8 mouse cellular contexts compared by ENCODE assay signal in the genomic region with DNA sequence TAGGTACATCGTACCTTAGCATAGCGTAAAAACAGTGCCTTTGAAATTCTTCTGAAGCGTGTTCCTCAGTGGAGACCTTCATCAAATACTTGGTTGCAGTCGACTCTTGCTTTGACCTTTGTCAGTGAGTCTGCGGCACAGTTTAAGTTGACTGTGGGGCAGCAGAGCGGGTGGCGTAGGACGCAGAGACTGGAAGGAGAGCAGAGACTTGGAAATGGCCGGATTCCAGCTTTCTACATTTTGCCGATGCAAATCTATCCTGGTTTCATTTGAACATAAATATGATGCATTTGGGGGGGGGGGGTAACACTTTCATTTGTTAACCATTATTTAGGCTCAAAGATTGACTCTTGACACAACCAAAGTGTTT. TPM values are rescaled to one million over a fixed set of nuclear protein-coding genes. Genes with fewer than 3 reads are reported as not detected.
DNase-seq lines count a peak whose midpoint lies in the region; ATAC-seq and TF ChIP-seq lines count a peak whose summit lies in the region.

No protein-coding gene starts in this region.

- H3K36me3 ChIP-seq in embryonic facial prominence, embryonic 14.5 days (ENCODE audit: control insufficient read depth, insufficient read depth, low read length) = no peaks in the 10 kb centered on the region
- H3K36me3 ChIP-seq in hindbrain, embryonic 10.5 days = peaks cover under 1% of the 10 kb centered on the region; the same call in 1 of the 2 replicates
- H3K36me3 ChIP-seq in midbrain, embryonic 15.5 days (replicated peaks) = no peaks in the 10 kb centered on the region

- WGBS in embryonic facial prominence, embryonic 14.5 days = 8% methylated on average over 10 of the region's 10 CpGs
- 10% methylated on average over 10 of the region's 10 CpGs for WGBS in hindbrain, embryonic 10.5 days
- 4% methylated on average over 10 of the region's 10 CpGs for WGBS in midbrain, embryonic 15.5 days

- peak overlapping the region; percentile 83 for H3K4me2 ChIP-seq in embryonic facial prominence, embryonic 14.5 days (ENCODE audit: low read depth, low read length)
- H3K4me2 ChIP-seq in midbrain, embryonic 15.5 days = peak overlapping the region; percentile 83

- TF ChIP-seq CTCF in layer of hippocampus, adult 2 months (conservative IDR thresholded peaks at IDR 0.05) = no peak

- H3K27ac ChIP-seq in layer of hippocampus, adult 2 months = peak overlapping the region; percentile 94
- H3K27ac ChIP-seq in embryonic facial prominence, embryonic 14.5 days (replicated peaks; ENCODE audit: low read depth, low read length) = no peak overlapping the region
- peak overlapping the region; percentile 94 for H3K27ac ChIP-seq in hindbrain, embryonic 10.5 days
- peak overlapping the region; percentile 83; the same call in 1 of the 2 replicates for H3K27ac ChIP-seq in midbrain, embryonic 15.5 days

- H3K9me3 ChIP-seq in embryonic facial prominence, embryonic 14.5 days (ENCODE audit: control insufficient read depth, low read length) = peaks cover 9% of the 10 kb centered on the region; the same call in 1 of the 2 replicates
- peaks cover 7% of the 10 kb centered on the region for H3K9me3 ChIP-seq in hindbrain, embryonic 10.5 days
- H3K9me3 ChIP-seq in midbrain, embryonic 15.5 days = no peaks in the 10 kb centered on the region

- H3K27me3 ChIP-seq in embryonic facial prominence, embryonic 14.5 days (replicated peaks; ENCODE audit: control insufficient read depth, insufficient read depth, low read length) = no peaks in the 10 kb centered on the region
- H3K27me3 ChIP-seq in hindbrain, embryonic 10.5 days (ENCODE audit: insufficient read depth, poor library complexity, severe bottlenecking) = peaks cover 14% of the 10 kb centered on the region
- no peaks in the 10 kb centered on the region for H3K27me3 ChIP-seq in midbrain, embryonic 15.5 days (replicated peaks)

- no peak for ATAC-seq in embryonic facial prominence, embryonic 14.5 days (ENCODE audit: low read depth)
- ATAC-seq in midbrain, embryonic 15.5 days (replicated peaks) = peak; percentile 2; the same call in 1 of the 2 replicates
- ATAC-seq in activated CD4-positive, CD25-positive, alpha-beta regulatory T cell, adult 4 months = no peak

- peak overlapping the region; percentile 74 for H3K4me3 ChIP-seq in layer of hippocampus, adult 2 months
- peak overlapping the region; percentile 78 for H3K4me3 ChIP-seq in embryonic facial prominence, embryonic 14.5 days (ENCODE audit: low read depth, low read length)
- peak overlapping the region; percentile 88 for H3K4me3 ChIP-seq in hindbrain, embryonic 10.5 days
- H3K4me3 ChIP-seq in midbrain, embryonic 15.5 days = peak overlapping the region; percentile 96

- DNase-seq in layer of hippocampus, adult 2 months (ENCODE audit: low spot score in 2 of 2) = no peak
- DNase-seq in layer of hippocampus, adult 8-10 months (ENCODE audit: low spot score in 2 of 2) = no peak
- DNase-seq in embryonic facial prominence, embryonic 14.5 days (ENCODE audit: low spot score) = peak; percentile 27
- DNase-seq in hindbrain, embryonic 10.5 days (ENCODE audit: low spot score) = no peak
- DNase-seq in thymus, postnatal 0 days (ENCODE audit: low spot score) = no peak
- DNase-seq in frontal cortex, postnatal 36 days (ENCODE audit: low spot score in 2 of 2) = no peak

- H3K9ac ChIP-seq in embryonic facial prominence, embryonic 14.5 days (ENCODE audit: low read depth, low read length) = peak overlapping the region; percentile 82
- peak overlapping the region; percentile 88 for H3K9ac ChIP-seq in midbrain, embryonic 15.5 days

- H3K4me1 ChIP-seq in embryonic facial prominence, embryonic 14.5 days (ENCODE audit: control insufficient read depth, insufficient read depth, low read length) = peaks cover 2% of the 10 kb centered on the region; the same call in 1 of the 2 replicates
- H3K4me1 ChIP-seq in hindbrain, embryonic 10.5 days (replicated peaks) = peaks cover 19% of the 10 kb centered on the region
- peaks cover 20% of the 10 kb centered on the region for H3K4me1 ChIP-seq in midbrain, embryonic 15.5 days

RNA-seq across cellular contexts. Expression of a gene that starts 15.1 kb away (rescaled TPM):
- total RNA-seq in layer of hippocampus, adult 2 months (2021) = 10 to 100 TPM; 78.2 to 87.5 TPM
- 10 to 100 TPM; 78.0 to 95.5 (median 87.4) TPM for total RNA-seq in layer of hippocampus, adult 8-10 months (2022)
- 13.0 and 15.3 TPM in 2 replicates for polyA plus RNA-seq in embryonic facial prominence, embryonic 14.5 days (2014; fragmentation: Nextera tagmentation; extraction: Ambion mirVana)
- 4.1 and 4.9 TPM in 2 replicates for polyA plus RNA-seq in hindbrain, embryonic 10.5 days (2016; fragmentation: Nextera tagmentation; extraction: Ambion mirVana)
- polyA plus RNA-seq in midbrain, embryonic 15.5 days (2015; fragmentation: Nextera tagmentation; extraction: Ambion mirVana) = 12.7 and 13.7 TPM in 2 replicates
- not detected for polyA plus RNA-seq in activated CD4-positive, CD25-positive, alpha-beta regulatory T cell, adult 4 months (2017; shearing (Covaris generic))
- polyA plus RNA-seq in thymus, postnatal 0 days (2015; fragmentation: Nextera tagmentation; extraction: Ambion mirVana) = 30.4 and 32.5 TPM in 2 replicates

RNA-seq across cellular contexts. Expression of a gene that starts 30.7 kb away (rescaled TPM):
- total RNA-seq in layer of hippocampus, adult 2 months (2021) = under 1 TPM; 0.10 to 0.18 TPM
- total RNA-seq in layer of hippocampus, adult 8-10 months (2022) = under 1 TPM; 0.09 to 0.27 (median 0.17) TPM
- polyA plus RNA-seq in embryonic facial prominence, embryonic 14.5 days (2014; fragmentation: Nextera tagmentation; extraction: Ambion mirVana) = not detected in 2 replicates
- not detected in 2 replicates for polyA plus RNA-seq in hindbrain, embryonic 10.5 days (2016; fragmentation: Nextera tagmentation; extraction: Ambion mirVana)
- not detected in 2 replicates for polyA plus RNA-seq in midbrain, embryonic 15.5 days (2015; fragmentation: Nextera tagmentation; extraction: Ambion mirVana)
- not detected for polyA plus RNA-seq in activated CD4-positive, CD25-positive, alpha-beta regulatory T cell, adult 4 months (2017; shearing (Covaris generic))
- polyA plus RNA-seq in thymus, postnatal 0 days (2015; fragmentation: Nextera tagmentation; extraction: Ambion mirVana) = not detected in 2 replicates
